Mouse (Mus musculus) cerebellum, adult 2 months (tissue): ENCODE measurements around the gene Mettl16.

Experiments
- CTCF ChIP-seq: fragments of 200-500 bp; IDR thresholded peaks from 2 replicates; pipeline ENCODE4 v1.5.1; 2011; ENCODE audit warnings: low read depth, mild to moderate bottlenecking, control low read depth, low read length, moderate library complexity, borderline replicate concordance; ENCODE audit not compliant: insufficient read depth
- POLR2A ChIP-seq: fragments of 200-500 bp; IDR thresholded peaks from 2 replicates; pipeline ENCODE4 v1.6.1; 2011; ENCODE audit warnings: low read length, control low read depth, borderline replicate concordance; ENCODE audit not compliant: insufficient read depth

DNA sequence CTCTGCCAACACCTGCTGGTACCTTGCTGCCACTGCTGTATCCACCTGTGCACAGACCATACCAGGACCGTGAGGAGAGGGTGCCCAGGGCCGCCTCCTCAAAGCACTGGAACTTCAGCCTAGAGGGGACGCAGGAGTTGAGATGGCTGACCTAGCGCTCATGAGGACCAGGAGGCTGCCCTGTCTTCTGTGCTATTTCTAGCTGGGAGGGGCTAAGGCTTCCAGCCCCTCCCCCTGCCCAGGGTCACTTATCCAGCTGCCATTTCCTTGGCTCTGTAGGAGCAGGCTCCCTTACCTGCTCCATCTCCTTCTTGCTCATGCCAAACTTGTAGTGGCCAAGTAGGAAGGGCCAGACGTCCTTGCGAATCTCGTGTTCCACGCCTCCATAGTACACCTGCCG, 87.1 kb downstream of the Mettl16 start:
- no peak for TF ChIP-seq CTCF
- TF ChIP-seq POLR2A = no peak
